Comparison of ENCODE assay signal across 9 mouse cellular contexts in genomic region chr13:112100592-112101420, GRCm38 (mm10).
DNase-seq lines count a peak whose midpoint lies in the region; ATAC-seq and TF ChIP-seq lines count a peak whose summit lies in the region.
"Had no signal": no experiment of that assay in that cellular context is flagged by ENCODE, and none has a peak within 500 bp of the region (broad histone marks: within the 10 kb centered on the region; RNA-seq: fewer than 3 reads in every experiment).

No protein-coding gene starts in this region.

- DNase-seq in 416B (ENCODE audit: low read depth): peak; percentile 20
- DNase-seq in embryonic facial prominence, embryonic 14.5 days (ENCODE audit: low spot score): peak; percentile 73
- DNase-seq in liver: peak; percentile 58

- H3K4me1 ChIP-seq in bone marrow, adult 2 months (ENCODE audit: control insufficient read depth, insufficient read depth, low read length): no peaks in the 10 kb centered on the region; the same call in 1 of the 2 replicates
- 0 out of 2 replicates have a peak, but pooled peaks cover 13% of the 10 kb centered on the region for H3K4me1 ChIP-seq in embryonic facial prominence, embryonic 14.5 days (ENCODE audit: control insufficient read depth, insufficient read depth, low read length)
- peaks cover 14% of the 10 kb centered on the region for H3K4me1 ChIP-seq in heart, embryonic 11.5 days (ENCODE audit: control insufficient read depth, insufficient read depth, low read length)
- peaks cover 7% of the 10 kb centered on the region for H3K4me1 ChIP-seq in kidney, embryonic 14.5 days (ENCODE audit: control insufficient read depth, insufficient read depth, low read length)
- H3K4me1 ChIP-seq in midbrain, embryonic 15.5 days: peaks cover 18% of the 10 kb centered on the region
- peaks cover 6% of the 10 kb centered on the region; the same call in 1 of the 2 replicates for H3K4me1 ChIP-seq in stomach, embryonic 14.5 days (ENCODE audit: control insufficient read depth, insufficient read depth, low read length)

- peak overlapping the region; percentile 42 for H3K4me3 ChIP-seq in bone marrow, adult 2 months (replicated peaks; ENCODE audit: control insufficient read depth, low read depth, low read length)
- peak overlapping the region; percentile 43 for H3K4me3 ChIP-seq in embryonic facial prominence, embryonic 14.5 days (ENCODE audit: low read depth, low read length)
- peak overlapping the region; percentile 50 for H3K4me3 ChIP-seq in heart, embryonic 11.5 days (ENCODE audit: low read depth, low read length)
- peak overlapping the region; percentile 45 for H3K4me3 ChIP-seq in kidney, embryonic 14.5 days (ENCODE audit: low read length)
- H3K4me3 ChIP-seq in midbrain, embryonic 15.5 days: peak overlapping the region; percentile 46
- peak overlapping the region; percentile 23 for H3K4me3 ChIP-seq in stomach, embryonic 14.5 days (ENCODE audit: low read depth, low read length)

- TF ChIP-seq CTCF in bone marrow, adult 2 months (IDR thresholded peaks at IDR 0.05; ENCODE audit: control insufficient read depth, insufficient read depth, low read length): no peak

- peak; percentile 90 for ATAC-seq in embryonic facial prominence, embryonic 14.5 days (ENCODE audit: low read depth)
- ATAC-seq in heart, embryonic 11.5 days (replicated peaks; ENCODE audit: insufficient number of reproducible peaks, low FRiP score, low TSS enrichment): peak; percentile 53; the same call in 1 of the 2 replicates
- peak; percentile 95 for ATAC-seq in kidney, embryonic 14.5 days (ENCODE audit: low FRiP score, low TSS enrichment)
- peak; percentile 95 for ATAC-seq in midbrain, embryonic 15.5 days (replicated peaks)
- ATAC-seq in stomach, embryonic 14.5 days (ENCODE audit: insufficient number of reproducible peaks, insufficient read depth, low FRiP score, low read depth): peak; percentile 82

- H3K9ac ChIP-seq in embryonic facial prominence, embryonic 14.5 days (ENCODE audit: low read depth, low read length): peak overlapping the region; percentile 64
- H3K9ac ChIP-seq in heart, embryonic 11.5 days (ENCODE audit: low read depth, low read length): peak overlapping the region; percentile 43
- peak overlapping the region; percentile 62 for H3K9ac ChIP-seq in kidney, embryonic 14.5 days (ENCODE audit: low read depth, low read length)
- peak overlapping the region; percentile 50 for H3K9ac ChIP-seq in midbrain, embryonic 15.5 days
- H3K9ac ChIP-seq in stomach, embryonic 14.5 days (replicated peaks; ENCODE audit: low read depth, low read length): no peak overlapping the region; the same call in 1 of the 2 replicates

- H3K27ac ChIP-seq in bone marrow, adult 2 months (ENCODE audit: control insufficient read depth, insufficient read depth, low read depth, low read length, poor library complexity): no peak overlapping the region
- peak overlapping the region; percentile 36 for H3K27ac ChIP-seq in embryonic facial prominence, embryonic 14.5 days (replicated peaks; ENCODE audit: low read depth, low read length)
- H3K27ac ChIP-seq in heart, embryonic 11.5 days (ENCODE audit: low read depth, low read length): peak overlapping the region; percentile 16
- peak overlapping the region; percentile 39; the same call in 1 of the 2 replicates for H3K27ac ChIP-seq in kidney, embryonic 14.5 days (ENCODE audit: low read depth, low read length)
- peak overlapping the region; percentile 81 for H3K27ac ChIP-seq in midbrain, embryonic 15.5 days
- peak overlapping the region; percentile 66 for H3K27ac ChIP-seq in stomach, embryonic 14.5 days (ENCODE audit: low read length)

- H3K9me3 ChIP-seq in embryonic facial prominence, embryonic 14.5 days (ENCODE audit: control insufficient read depth, low read length): no peaks in the 10 kb centered on the region
- H3K9me3 ChIP-seq in heart, embryonic 11.5 days (replicated peaks; ENCODE audit: control insufficient read depth, low read length): no peaks in the 10 kb centered on the region
- no peaks in the 10 kb centered on the region for H3K9me3 ChIP-seq in kidney, embryonic 14.5 days (ENCODE audit: control insufficient read depth, low read length)
- H3K9me3 ChIP-seq in midbrain, embryonic 15.5 days: no peaks in the 10 kb centered on the region
- no peaks in the 10 kb centered on the region for H3K9me3 ChIP-seq in stomach, embryonic 14.5 days (ENCODE audit: control insufficient read depth, low read depth, low read length)

- H3K4me2 ChIP-seq in embryonic facial prominence, embryonic 14.5 days (ENCODE audit: low read depth, low read length): peak overlapping the region; percentile 67
- peak overlapping the region; percentile 72 for H3K4me2 ChIP-seq in heart, embryonic 11.5 days
- peak overlapping the region; percentile 73 for H3K4me2 ChIP-seq in kidney, embryonic 14.5 days (replicated peaks; ENCODE audit: low read depth, low read length)
- H3K4me2 ChIP-seq in midbrain, embryonic 15.5 days: peak overlapping the region; percentile 72
- peak overlapping the region; percentile 51 for H3K4me2 ChIP-seq in stomach, embryonic 14.5 days (replicated peaks; ENCODE audit: low read depth, low read length)

- H3K36me3 ChIP-seq in embryonic facial prominence, embryonic 14.5 days (ENCODE audit: control insufficient read depth, insufficient read depth, low read length): no peaks in the 10 kb centered on the region
- H3K36me3 ChIP-seq in heart, embryonic 11.5 days (ENCODE audit: control insufficient read depth, insufficient read depth, low read length): no peaks in the 10 kb centered on the region
- H3K36me3 ChIP-seq in kidney, embryonic 14.5 days (ENCODE audit: control insufficient read depth, insufficient read depth, low read length): no peaks in the 10 kb centered on the region
- H3K36me3 ChIP-seq in midbrain, embryonic 15.5 days (replicated peaks): no peaks in the 10 kb centered on the region
- H3K36me3 ChIP-seq in stomach, embryonic 14.5 days (ENCODE audit: control insufficient read depth, insufficient read depth, low read length): no peaks in the 10 kb centered on the region

- 6% methylated on average over 31 of the region's 31 CpGs for WGBS in bone marrow, adult 2 months
- 1% methylated on average over 30 of the region's 31 CpGs for WGBS in embryonic facial prominence, embryonic 14.5 days
- 4% methylated on average over 31 of the region's 31 CpGs for WGBS in heart, embryonic 11.5 days (ENCODE audit: insufficient replicate concordance)
- 2% methylated on average over 31 of the region's 31 CpGs for WGBS in kidney, embryonic 14.5 days
- WGBS in midbrain, embryonic 15.5 days: 2% methylated on average over 31 of the region's 31 CpGs
- 2% methylated on average over 31 of the region's 31 CpGs for WGBS in stomach, embryonic 14.5 days

- no peaks in the 10 kb centered on the region for H3K27me3 ChIP-seq in embryonic facial prominence, embryonic 14.5 days (replicated peaks; ENCODE audit: control insufficient read depth, insufficient read depth, low read length)
- no peaks in the 10 kb centered on the region; the same call in 1 of the 2 replicates for H3K27me3 ChIP-seq in heart, embryonic 11.5 days (ENCODE audit: control insufficient read depth, insufficient read depth, low read length)
- no peaks in the 10 kb centered on the region for H3K27me3 ChIP-seq in kidney, embryonic 14.5 days (ENCODE audit: control insufficient read depth, insufficient read depth, low read length)
- H3K27me3 ChIP-seq in midbrain, embryonic 15.5 days (replicated peaks): no peaks in the 10 kb centered on the region
- no peaks in the 10 kb centered on the region for H3K27me3 ChIP-seq in stomach, embryonic 14.5 days (ENCODE audit: control insufficient read depth, insufficient read depth, low read length)
- H3K27me3 ChIP-seq: CH12.LX had no signal

- TF ChIP-seq POLR2A in bone marrow, adult 2 months (IDR thresholded peaks at IDR 0.05; ENCODE audit: borderline replicate concordance, control insufficient read depth, low read depth, low read length): no peak

Comparison
In these comparisons a context has a peak if more than half of its experiments do, and no peak if none do; other contexts are left out.
1. DNase-seq: peak in every context shown above with its lines; median percentile 73 in embryonic facial prominence, embryonic 14.5 days; 58 in liver; 20 in 416B.